Mouse (Mus musculus): ENCODE measurements around the gene Cnnm4. TPM values are rescaled to one million over a fixed set of nuclear protein-coding genes. Genes with fewer than 3 reads are reported as not detected.

Cnnm4 gene
- polyA plus RNA-seq, 1 experiment from 2014 or later: 10.2 TPM

DNA sequence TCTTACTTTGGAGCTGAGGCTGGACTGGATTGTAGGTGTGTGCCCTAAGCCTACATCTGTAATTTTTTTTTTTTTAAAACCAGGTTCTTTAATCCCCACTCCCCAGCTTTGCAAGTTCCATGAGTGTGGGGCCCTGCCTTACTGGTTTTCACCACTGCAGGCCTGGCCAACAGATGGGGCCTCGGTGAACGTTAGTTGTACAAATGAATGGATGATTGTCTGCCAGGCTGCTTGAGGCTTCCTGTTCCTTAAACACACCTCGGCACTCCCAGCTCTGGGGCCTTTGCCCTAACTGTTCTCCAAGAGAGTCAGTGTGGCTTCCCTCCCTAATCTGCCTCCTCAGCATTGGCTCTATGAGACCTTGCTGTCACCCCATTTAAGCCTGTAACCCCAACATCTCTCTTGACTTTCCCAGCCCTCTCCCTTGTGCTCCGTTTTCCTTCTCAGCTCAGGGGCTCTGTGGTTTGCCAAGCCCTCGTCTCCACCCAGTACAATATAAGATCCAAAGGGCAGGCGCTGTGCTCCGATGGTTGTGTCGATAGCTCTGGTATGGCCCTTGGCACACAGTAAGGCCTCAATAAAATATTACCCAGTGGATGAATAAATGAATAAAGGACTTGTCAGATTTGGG is 4.2 kb downstream of the Cnnm4 start:
- no peak for ATAC-seq
- peak overlapping the region; percentile 12 for H3K4me3 ChIP-seq
- H3K9me3 ChIP-seq (replicated peaks): no peaks in the 10 kb centered on the region
- H3K36me3 ChIP-seq (ENCODE audit: poor library complexity, severe bottlenecking): no peaks in the 10 kb centered on the region
- H3K4me2 ChIP-seq: peak overlapping the region; percentile 75
- H3K9ac ChIP-seq: peak overlapping the region; percentile 28
- H3K27ac ChIP-seq: no peak overlapping the region
- WGBS: 52% methylated on average over 8 of the region's 8 CpGs
- peaks cover 67% of the 10 kb centered on the region for H3K4me1 ChIP-seq
- no peaks in the 10 kb centered on the region for H3K27me3 ChIP-seq

GRCm38 (mm10) chr1:36476426-36476825 is 5.0 kb downstream of the Cnnm4 start:
- no peak for ATAC-seq
- no peak overlapping the region for H3K27ac ChIP-seq

DNA sequence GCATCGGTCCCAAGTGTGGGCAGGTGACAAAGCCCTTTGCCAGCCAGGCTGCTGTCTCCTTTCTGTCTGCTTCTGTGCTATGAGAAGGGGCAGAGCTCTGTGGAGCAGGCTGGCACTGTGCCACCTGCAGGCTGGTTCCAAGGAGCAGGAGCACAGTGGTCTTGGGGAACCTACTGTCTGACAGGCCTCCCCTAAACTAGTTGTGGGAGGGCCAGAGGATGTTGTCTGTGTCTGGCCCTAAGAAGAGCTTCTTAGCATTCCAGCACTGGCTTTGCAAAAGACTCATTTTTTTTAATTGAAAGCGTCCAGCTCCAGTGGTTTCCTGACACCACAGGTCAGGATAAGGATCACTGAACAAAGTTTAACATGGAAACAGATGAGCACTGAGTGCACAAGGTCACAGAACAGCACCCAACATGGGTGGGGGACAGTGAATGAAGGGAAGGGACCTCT is 6.9 kb downstream of the Cnnm4 start:
- Histone ChIP-seq H3K9me3 (replicated peaks) (no peaks in the 10 kb centered on the region), H3K36me3 (ENCODE audit: poor library complexity, severe bottlenecking) (no peaks in the 10 kb centered on the region), H3K9ac (peak overlapping the region; percentile 30), H3K27me3 (no peaks in the 10 kb centered on the region), H3K4me1 (peaks cover 45% of the 10 kb centered on the region), H3K4me3 (no peak overlapping the region), H3K4me2 (no peak overlapping the region), H3K27ac (no peak overlapping the region)
- ATAC-seq: peak; percentile 34; the same call in 1 of the 2 replicates
- 68% methylated on average over 2 of the region's 2 CpGs for WGBS

More at GRCm38 (mm10) chr1:36476426-36476825, 5.0 kb downstream of the Cnnm4 start:
- H3K4me3 ChIP-seq: no peak overlapping the region
- H3K4me2 ChIP-seq: 0 out of 2 replicates have a peak overlapping the region, but pooled peaks have one; percentile 75
- peak overlapping the region; percentile 18; the same call in 1 of the 2 replicates for H3K9ac ChIP-seq
- 84% methylated on average over 7 of the region's 7 CpGs for WGBS
- no peaks in the 10 kb centered on the region for H3K9me3 ChIP-seq (replicated peaks)
- H3K36me3 ChIP-seq (ENCODE audit: poor library complexity, severe bottlenecking): no peaks in the 10 kb centered on the region
- peaks cover 63% of the 10 kb centered on the region for H3K4me1 ChIP-seq
- H3K27me3 ChIP-seq: no peaks in the 10 kb centered on the region

DNA sequence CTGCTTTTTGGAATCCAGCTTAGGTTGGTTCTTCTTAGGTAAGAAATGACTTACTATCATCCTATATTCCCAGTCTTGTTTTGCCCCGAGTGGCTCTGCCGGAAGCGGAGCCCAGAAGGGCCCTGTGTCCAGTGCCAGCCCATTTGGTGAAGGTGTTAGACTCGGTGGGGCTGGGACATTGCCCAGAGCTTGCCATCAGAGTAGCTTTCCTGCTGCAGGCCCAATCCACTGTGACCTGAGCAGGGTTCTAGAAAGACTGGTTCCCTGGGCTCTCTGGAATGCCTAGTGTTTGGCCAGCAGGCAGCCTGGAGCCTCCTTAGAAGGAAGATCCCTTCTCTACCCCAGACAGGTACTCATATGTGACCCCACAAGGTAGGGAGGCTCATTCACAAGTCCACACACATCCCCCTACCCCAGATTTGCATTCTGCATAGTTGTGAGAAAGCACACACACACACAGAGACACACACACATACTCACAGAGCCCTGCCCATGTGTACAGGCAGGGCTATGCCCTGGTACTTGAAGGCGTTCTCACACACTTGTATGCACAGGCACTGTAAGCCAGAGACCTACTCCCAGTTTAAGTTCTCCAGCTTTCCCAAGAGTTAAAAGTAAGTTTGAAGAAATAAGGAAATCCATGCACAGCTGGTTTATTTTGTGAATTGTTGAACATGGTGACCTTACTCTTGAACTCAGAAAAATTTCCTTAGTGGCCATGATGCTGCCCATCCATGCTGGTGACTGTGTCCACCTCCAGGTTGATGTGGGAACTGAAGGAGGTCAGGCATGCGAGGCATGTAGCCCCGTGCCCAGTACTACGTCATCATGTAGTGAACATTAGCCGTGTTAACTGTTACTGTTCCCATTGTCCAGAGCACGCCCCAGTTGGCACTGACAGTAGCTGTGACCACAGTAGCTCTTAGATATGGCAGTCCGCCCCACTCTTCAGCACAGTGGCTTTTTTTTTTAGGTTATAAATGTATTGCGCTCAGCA is 8.8 kb downstream of the Cnnm4 start:
- 86% methylated on average over 12 of the region's 12 CpGs for WGBS
- H3K27ac ChIP-seq: no peak overlapping the region
- H3K4me3 ChIP-seq: no peak overlapping the region
- H3K4me1 ChIP-seq: peaks cover 29% of the 10 kb centered on the region
- H3K36me3 ChIP-seq (ENCODE audit: poor library complexity, severe bottlenecking): no peaks in the 10 kb centered on the region
- no peak overlapping the region for H3K4me2 ChIP-seq
- no peaks in the 10 kb centered on the region for H3K9me3 ChIP-seq (replicated peaks)
- no peak for ATAC-seq
- H3K27me3 ChIP-seq: no peaks in the 10 kb centered on the region
- H3K9ac ChIP-seq: no peak overlapping the region

GRCm38 (mm10) chr1:36483825-36484224 is 12.4 kb downstream of the Cnnm4 start:
- H3K9me3 ChIP-seq (replicated peaks): no peaks in the 10 kb centered on the region
- no peak overlapping the region for H3K4me2 ChIP-seq
- H3K9ac ChIP-seq: no peak overlapping the region
- ATAC-seq: no peak
- H3K27ac ChIP-seq: no peak overlapping the region
- H3K4me1 ChIP-seq: 0 out of 2 replicates have a peak, but pooled peaks cover 2% of the 10 kb centered on the region
- 65% methylated on average over 4 of the region's 4 CpGs for WGBS
- no peaks in the 10 kb centered on the region for H3K27me3 ChIP-seq
- H3K4me3 ChIP-seq: no peak overlapping the region
- no peaks in the 10 kb centered on the region for H3K36me3 ChIP-seq (ENCODE audit: poor library complexity, severe bottlenecking)

- no peak overlapping the region for H3K27ac ChIP-seq
- WGBS: 89% methylated on average over 7 of the region's 7 CpGs
- H3K9ac ChIP-seq: no peak overlapping the region
- ATAC-seq: no peak
- H3K4me2 ChIP-seq: no peak overlapping the region
- H3K27me3 ChIP-seq: no peaks in the 10 kb centered on the region
- H3K9me3 ChIP-seq (replicated peaks): no peaks in the 10 kb centered on the region
- no peaks in the 10 kb centered on the region for H3K36me3 ChIP-seq (ENCODE audit: poor library complexity, severe bottlenecking)
- H3K4me1 ChIP-seq: 0 out of 2 replicates have a peak, but pooled peaks cover 2% of the 10 kb centered on the region
- no peak overlapping the region for H3K4me3 ChIP-seq
Measured at GRCm38 (mm10) chr1:36485080-36485479, 13.7 kb downstream of the Cnnm4 start.

GRCm38 (mm10) chr1:36487111-36487510 is 15.7 kb downstream of the Cnnm4 start:
- H3K4me3 ChIP-seq: no peak overlapping the region
- H3K36me3 ChIP-seq (ENCODE audit: poor library complexity, severe bottlenecking): no peaks in the 10 kb centered on the region
- ATAC-seq: no peak
- no peak overlapping the region for H3K27ac ChIP-seq
- no peak overlapping the region for H3K9ac ChIP-seq
- no peaks in the 10 kb centered on the region for H3K27me3 ChIP-seq
- 0 out of 2 replicates have a peak, but pooled peaks cover 2% of the 10 kb centered on the region for H3K4me1 ChIP-seq
- H3K9me3 ChIP-seq (replicated peaks): no peaks in the 10 kb centered on the region
- WGBS: 82% methylated on average over 9 of the region's 9 CpGs
- H3K4me2 ChIP-seq: no peak overlapping the region

DNA sequence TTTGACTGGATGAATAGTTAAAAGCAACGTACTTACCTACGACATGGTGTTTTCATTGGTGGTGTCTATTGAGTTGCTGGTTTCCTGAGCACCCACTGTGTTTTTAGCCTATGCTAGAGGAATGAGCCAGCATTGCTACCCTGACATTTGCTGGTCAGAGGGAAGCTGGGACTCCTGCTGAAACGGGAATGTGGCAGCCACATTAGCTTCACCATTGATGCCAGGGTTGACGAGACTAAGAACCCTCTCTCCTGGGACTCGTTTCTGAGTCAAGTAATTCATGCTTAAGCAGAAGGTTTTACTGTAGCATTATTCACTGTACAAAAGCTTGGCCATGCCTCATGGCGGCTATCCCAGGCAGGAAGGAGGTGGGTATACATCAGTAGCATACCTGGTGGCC is 18.2 kb downstream of the Cnnm4 start:
- 0 out of 2 replicates have a peak, but pooled peaks cover 4% of the 10 kb centered on the region for H3K4me1 ChIP-seq
- no peak overlapping the region for H3K9ac ChIP-seq
- H3K4me3 ChIP-seq: no peak overlapping the region
- no peak overlapping the region for H3K4me2 ChIP-seq
- H3K9me3 ChIP-seq (replicated peaks): no peaks in the 10 kb centered on the region
- 68% methylated on average over 6 of the region's 6 CpGs for WGBS
- H3K27ac ChIP-seq: no peak overlapping the region
- no peaks in the 10 kb centered on the region for H3K27me3 ChIP-seq
- H3K36me3 ChIP-seq (ENCODE audit: poor library complexity, severe bottlenecking): no peaks in the 10 kb centered on the region
- ATAC-seq: no peak

DNA sequence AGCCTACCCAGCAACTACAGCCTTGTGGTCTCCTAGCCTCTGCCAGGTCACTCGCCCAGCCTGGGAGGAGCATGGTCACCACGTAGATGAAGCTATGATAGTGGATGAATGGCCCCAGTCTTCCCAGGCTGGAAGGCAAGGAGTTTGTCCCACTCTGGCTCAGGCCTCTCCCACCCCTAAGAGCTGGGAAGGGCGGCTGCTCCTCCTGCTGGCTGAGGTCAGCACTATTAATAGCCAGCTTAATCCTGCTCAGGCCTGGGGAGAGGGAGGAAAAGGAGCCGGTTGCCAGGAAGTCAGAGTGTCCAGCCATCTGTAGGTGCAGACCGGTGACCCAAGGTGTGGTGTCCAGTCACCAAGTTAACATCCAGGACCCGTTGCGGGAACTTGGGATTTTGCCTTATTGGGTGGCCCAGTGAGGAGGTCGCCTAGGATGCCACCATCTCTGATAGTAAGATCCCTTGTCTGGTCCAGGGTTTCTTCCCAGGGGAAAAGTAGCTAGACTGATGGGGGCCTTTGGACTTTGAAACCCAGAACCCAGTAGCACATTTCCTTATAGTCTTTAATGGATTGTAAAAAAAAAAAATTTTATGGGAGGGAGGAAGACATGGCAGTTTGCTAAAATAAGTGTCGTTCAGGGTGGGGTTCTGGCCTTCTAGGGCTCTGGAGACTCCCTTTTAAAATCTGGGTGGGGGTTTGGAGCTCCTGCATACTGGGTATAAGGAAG is 21.2 kb downstream of the Cnnm4 start:
- peak; percentile 41; the same call in 1 of the 2 replicates for ATAC-seq
- H3K36me3 ChIP-seq (ENCODE audit: poor library complexity, severe bottlenecking): no peaks in the 10 kb centered on the region
- 50% methylated on average over 9 of the region's 9 CpGs for whole genome bisulfite sequencing
- H3K9ac ChIP-seq: no peak overlapping the region
- H3K27me3 ChIP-seq: no peaks in the 10 kb centered on the region
- no peaks in the 10 kb centered on the region for H3K9me3 ChIP-seq (replicated peaks)
- H3K4me2 ChIP-seq: no peak overlapping the region
- H3K4me1 ChIP-seq: 0 out of 2 replicates have a peak, but pooled peaks cover 4% of the 10 kb centered on the region
- H3K4me3 ChIP-seq: no peak overlapping the region
- no peak overlapping the region for H3K27ac ChIP-seq

GRCm38 (mm10) chr1:36493299-36493698 is 21.9 kb downstream of the Cnnm4 start:
- H3K27me3 ChIP-seq: no peaks in the 10 kb centered on the region
- H3K9me3 ChIP-seq (replicated peaks): no peaks in the 10 kb centered on the region
- no peak for ATAC-seq
- no peak overlapping the region for H3K4me3 ChIP-seq
- H3K9ac ChIP-seq: no peak overlapping the region
- peaks cover 1% of the 10 kb centered on the region; the same call in 1 of the 2 replicates for H3K36me3 ChIP-seq (ENCODE audit: poor library complexity, severe bottlenecking)
- H3K4me2 ChIP-seq: no peak overlapping the region
- 94% methylated on average over 6 of the region's 6 CpGs for WGBS
- no peak overlapping the region for H3K27ac ChIP-seq
- H3K4me1 ChIP-seq: 0 out of 2 replicates have a peak, but pooled peaks cover 4% of the 10 kb centered on the region

- Histone ChIP-seq H3K36me3 (ENCODE audit: poor library complexity, severe bottlenecking) (peaks cover 23% of the 10 kb centered on the region), H3K4me3 (no peak overlapping the region), H3K9ac (no peak overlapping the region), H3K27me3 (no peaks in the 10 kb centered on the region), H3K9me3 (replicated peaks) (no peaks in the 10 kb centered on the region), H3K4me2 (no peak overlapping the region), H3K4me1 (0 out of 2 replicates have a peak, but pooled peaks cover 4% of the 10 kb centered on the region), H3K27ac (no peak overlapping the region)
- no peak for ATAC-seq
- WGBS: 59% methylated on average over 2 of the region's 2 CpGs
Measured at GRCm38 (mm10) chr1:36496719-36497118, 25.3 kb downstream of the Cnnm4 start.
